Mouse (Mus musculus) MEL (cell line): ENCODE measurements around the gene 4932438A13Rik. TPM values are rescaled to one million over a fixed set of nuclear protein-coding genes. Genes with fewer than 3 reads are reported as not detected.

Experiments used
- DNase-seq: peaks from one replicate; pipeline ENCODE4 v3.0.0; 2011; ENCODE audit warnings: low read depth, low spot score
- H3K27ac ChIP-seq: 2 replicates; pipeline ENCODE4 v1.5.1; 2012; ENCODE audit warnings: low read depth, mild to moderate bottlenecking, control low read depth, low read length, moderate library complexity; ENCODE audit not compliant: control insufficient read depth
- H3K27me3 ChIP-seq, 2 experiments: fragments of 150-350 bp in 1 of 2; sonication (generic) in 1 of 2; 2 replicates each; pipeline ENCODE4 v1.6.1; 2012; ENCODE audit warnings: low read length in 2 of 2, mild to moderate bottlenecking in 2 of 2, improper control_type of control experiment in 1 of 2, moderate library complexity in 1 of 2; ENCODE audit not compliant: insufficient read depth in 2 of 2, control insufficient read depth in 1 of 2
- H3K36me3 ChIP-seq, 2 experiments: 2 replicates each; pipeline ENCODE4 v1.6.1; 2012 to 2014; ENCODE audit warnings: low read length in 2 of 2, improper control_type of control experiment in 1 of 2, inconsistent platforms in 1 of 2, mild to moderate bottlenecking in 1 of 2; ENCODE audit not compliant: insufficient read depth in 2 of 2, control insufficient read depth in 1 of 2
- H3K4me1 ChIP-seq, 2 experiments: fragments of 150-350 bp in 1 of 2; sonication (generic) in 1 of 2; 2 replicates each; pipeline ENCODE4 v1.6.1; 2012; ENCODE audit warnings: low read length in 2 of 2, improper control_type of control experiment in 1 of 2, mild to moderate bottlenecking in 1 of 2; ENCODE audit not compliant: insufficient read depth in 2 of 2, control insufficient read depth in 1 of 2
- H3K4me3 ChIP-seq, 2 experiments: fragments of 150-350 bp in 1 of 2; sonication (generic) in 1 of 2; 2 replicates each; pipeline ENCODE4 v1.5.1; 2012; ENCODE audit warnings: low read depth in 2 of 2, low read length in 2 of 2, mild to moderate bottlenecking in 2 of 2, moderate library complexity in 2 of 2, control low read depth in 1 of 2, improper control_type of control experiment in 1 of 2; ENCODE audit not compliant: control insufficient read depth in 1 of 2, insufficient read depth in 1 of 2
- H3K79me2 ChIP-seq: 2 replicates; pipeline ENCODE4 v1.6.1; 2012; ENCODE audit warnings: mild to moderate bottlenecking, low read length, moderate library complexity; ENCODE audit not compliant: control insufficient read depth, poor library complexity, insufficient read depth
- H3K9ac ChIP-seq: 2 replicates; pipeline ENCODE4 v1.6.1; 2012; ENCODE audit warnings: low read depth, mild to moderate bottlenecking, control low read depth, low read length, moderate library complexity; ENCODE audit not compliant: control insufficient read depth, poor library complexity, severe bottlenecking
- H3K9me3 ChIP-seq: fragments of 150-350 bp; sonication (generic); replicated peaks from 2 replicates; pipeline ENCODE4 v1.6.1; 2012; ENCODE audit warnings: mild to moderate bottlenecking, low read length, improper control_type of control experiment, moderate library complexity; ENCODE audit not compliant: insufficient read depth
- CHD1 ChIP-seq: IDR thresholded peaks from 2 replicates; pipeline ENCODE4 v1.6.1; 2012; ENCODE audit warnings: low read depth, mild to moderate bottlenecking, inconsistent platforms, low read length, improper control_type of control experiment
- E2F4 ChIP-seq: IDR thresholded peaks from 2 replicates; pipeline ENCODE4 v1.6.1; 2011; ENCODE audit warnings: low read depth, low read length, improper control_type of control experiment, borderline replicate concordance
- ELF1 ChIP-seq: IDR thresholded peaks from 2 replicates; pipeline ENCODE4 v1.6.1; 2014; ENCODE audit warnings: low read depth, mild to moderate bottlenecking, inconsistent platforms, low read length, improper control_type of control experiment, moderate library complexity
- EP300 ChIP-seq, 2 experiments: IDR thresholded peaks; 2 replicates each; pipeline ENCODE4 v1.6.1; 2011; ENCODE audit warnings: improper control_type of control experiment in 2 of 2, low read length in 2 of 2, low read depth in 1 of 2, mild to moderate bottlenecking in 1 of 2
- GABPA ChIP-seq: IDR thresholded peaks from 2 replicates; pipeline ENCODE4 v1.6.1; 2012; ENCODE audit warnings: low read depth, mild to moderate bottlenecking, inconsistent platforms, low read length, improper control_type of control experiment, moderate library complexity
- HCFC1 ChIP-seq: IDR thresholded peaks from 2 replicates; pipeline ENCODE4 v1.6.1; 2012; ENCODE audit warnings: low read depth, mild to moderate bottlenecking, inconsistent platforms, low read length, improper control_type of control experiment, moderate library complexity
- JUND ChIP-seq: IDR thresholded peaks from 2 replicates; pipeline ENCODE4 v1.6.1; 2011; ENCODE audit warnings: low read depth, mild to moderate bottlenecking, improper control_type of control experiment, low read length
- KAT2A ChIP-seq: conservative IDR thresholded peaks from 2 replicates; pipeline ENCODE4 v1.6.1; 2012; ENCODE audit warnings: low read depth, low read length, improper control_type of control experiment, inconsistent platforms
- MAFK ChIP-seq: IDR thresholded peaks from 2 replicates; pipeline ENCODE4 v1.6.1; 2011; ENCODE audit warnings: low read depth, mild to moderate bottlenecking, low read length, improper control_type of control experiment, borderline replicate concordance
- MAX ChIP-seq: IDR thresholded peaks from 2 replicates; pipeline ENCODE4 v1.6.1; 2011; ENCODE audit warnings: low read length, improper control_type of control experiment
- MAZ ChIP-seq: IDR thresholded peaks from 2 replicates; pipeline ENCODE4 v1.6.1; 2012; ENCODE audit warnings: low read depth, mild to moderate bottlenecking, inconsistent platforms, low read length, improper control_type of control experiment
- MEF2A ChIP-seq: IDR thresholded peaks from 2 replicates; pipeline ENCODE4 v1.6.1; 2014; ENCODE audit warnings: low read depth, mild to moderate bottlenecking, inconsistent platforms, low read length, improper control_type of control experiment; ENCODE audit not compliant: poor library complexity, insufficient replicate concordance, severe bottlenecking; ENCODE audit errors: extremely low read depth
- MXI1 ChIP-seq: IDR thresholded peaks from 2 replicates; pipeline ENCODE4 v1.6.1; 2011; ENCODE audit warnings: mild to moderate bottlenecking, low read depth, low read length, improper control_type of control experiment
- MYB ChIP-seq: IDR thresholded peaks from 2 replicates; pipeline ENCODE4 v1.6.1; 2011; ENCODE audit warnings: mild to moderate bottlenecking, low read depth, low read length, improper control_type of control experiment
- MYC ChIP-seq: IDR thresholded peaks from 2 replicates; pipeline ENCODE4 v1.6.1; 2011; ENCODE audit warnings: low read depth, mild to moderate bottlenecking, low read length, improper control_type of control experiment, moderate library complexity
- NRF1 ChIP-seq: IDR thresholded peaks from 2 replicates; pipeline ENCODE4 v1.6.1; 2014; ENCODE audit warnings: low read depth, mild to moderate bottlenecking, inconsistent platforms, low read length, improper control_type of control experiment, moderate library complexity; ENCODE audit not compliant: poor library complexity, insufficient read depth, severe bottlenecking
- POLR2A ChIP-seq, 2 experiments: IDR thresholded peaks; 2 replicates each; pipeline ENCODE4 v1.6.1; 2011 to 2012; ENCODE audit warnings: low read length in 2 of 2, mild to moderate bottlenecking in 2 of 2, control low read depth in 1 of 2, improper control_type of control experiment in 1 of 2, low read depth in 1 of 2, moderate library complexity in 1 of 2; ENCODE audit not compliant: control insufficient read depth in 1 of 2, insufficient read depth in 1 of 2, poor library complexity in 1 of 2
- RCOR1 ChIP-seq: IDR thresholded peaks from 2 replicates; pipeline ENCODE4 v1.6.1; 2012; ENCODE audit warnings: low read depth, mild to moderate bottlenecking, inconsistent platforms, low read length, improper control_type of control experiment
- SIN3A ChIP-seq: IDR thresholded peaks from 2 replicates; pipeline ENCODE4 v1.6.1; 2012; ENCODE audit warnings: low read length, improper control_type of control experiment, inconsistent platforms
- TBP ChIP-seq: IDR thresholded peaks from 2 replicates; pipeline ENCODE4 v1.8.0; 2011; ENCODE audit warnings: low read depth, low read length, improper control_type of control experiment
- TCF12 ChIP-seq: IDR thresholded peaks from 2 replicates; pipeline ENCODE4 v1.6.1; 2014; ENCODE audit warnings: low read depth, mild to moderate bottlenecking, inconsistent platforms, low read length, improper control_type of control experiment, moderate library complexity
- UBTF ChIP-seq: IDR thresholded peaks from 2 replicates; pipeline ENCODE4 v1.6.1; 2012; ENCODE audit warnings: low read depth, mild to moderate bottlenecking, inconsistent platforms, low read length, improper control_type of control experiment, moderate library complexity, borderline replicate concordance; ENCODE audit not compliant: insufficient read depth
- USF1 ChIP-seq: IDR thresholded peaks from 2 replicates; pipeline ENCODE4 v1.6.1; 2014; ENCODE audit warnings: low read depth, mild to moderate bottlenecking, inconsistent platforms, low read length, improper control_type of control experiment, moderate library complexity
- USF2 ChIP-seq, 2 experiments: IDR thresholded peaks; 2 replicates each; pipeline ENCODE4 v1.6.1; 2011 to 2012; ENCODE audit warnings: improper control_type of control experiment in 2 of 2, low read length in 2 of 2, borderline replicate concordance in 1 of 2, inconsistent platforms in 1 of 2, low read depth in 1 of 2, mild to moderate bottlenecking in 1 of 2; ENCODE audit not compliant: insufficient read depth in 1 of 2
- ZC3H11A ChIP-seq: IDR thresholded peaks from 2 replicates; pipeline ENCODE4 v1.6.1; 2012; ENCODE audit warnings: low read depth, mild to moderate bottlenecking, inconsistent platforms, low read length, improper control_type of control experiment
- ZKSCAN1 ChIP-seq: IDR thresholded peaks from 2 replicates; pipeline ENCODE4 v1.6.1; 2012; ENCODE audit warnings: low read depth, mild to moderate bottlenecking, inconsistent platforms, low read length, improper control_type of control experiment, moderate library complexity
- polyA plus RNA-seq, 2 experiments: library from polyadenylated mRNA; stranded (reverse) in 1 of 2; unstranded in 1 of 2; fragments of >175 nt in 1 of 2; fragments of >200 nt in 1 of 2; gene quantifications; 2 replicates each; pipeline versions ENCODE4 v1.2.1 to v1.2.4; 2012; ENCODE audit warnings: low replicate concordance in 2 of 2, low read depth in 1 of 2; ENCODE audit not compliant: insufficient read length in 2 of 2, insufficient read depth in 1 of 2, missing spikeins in 1 of 2
- total RNA-seq: library from RNA; depleted of rRNA; stranded (reverse); fragments of 300-350 nt; gene quantifications from 2 replicates; pipeline ENCODE4 v1.2.3, GENCODE M21; 2012

The 4932438A13Rik gene
- total and polyA plus RNA-seq, 3 experiments: 11.7 to 102 (median 14.3) TPM

- Histone ChIP-seq H3K4me1 (no peaks in the 10 kb centered on the region), H3K27ac (no peak overlapping the region), H3K9me3 (no peaks in the 10 kb centered on the region), H3K79me2 (no peaks in the 10 kb centered on the region), H3K36me3 (peaks cover 0 to 2% of the 10 kb centered on the region in 2 experiments; a peak in 1 of 4 replicates), H3K27me3 (no peaks in the 10 kb centered on the region), H3K9ac (no peak overlapping the region), H3K4me3 (no peak overlapping the region)
- no peak for DNase-seq
- TF ChIP-seq MAX (no peak), USF2 (IDR thresholded peaks at IDR 0.05; ENCODE audit: borderline replicate concordance in 1 of 2, insufficient read depth in 1 of 2, low read depth in 1 of 2, low read length in 2 of 2) (no peak), UBTF (no peak), MYC (no peak), NRF1 (no peak), MAZ (no peak)
Measured at GRCm38 (mm10) chr3:37039811-37040210, 176.9 kb downstream of the 4932438A13Rik start.

- H3K9ac ChIP-seq: no peak overlapping the region
- no peaks in the 10 kb centered on the region for H3K79me2 ChIP-seq
- no peak overlapping the region for H3K4me3 ChIP-seq
- H3K27ac ChIP-seq: no peak overlapping the region
- TF ChIP-seq E2F4 (no peak), JUND (no peak), ZKSCAN1 (no peak), GABPA (no peak), SIN3A (no peak), MEF2A (no peak), EP300 (IDR thresholded peaks at IDR 0.05; ENCODE audit: low read depth in 1 of 2, low read length in 2 of 2) (no peak), MAFK (no peak)
- no peaks in the 10 kb centered on the region for H3K4me1 ChIP-seq
- no peak for DNase-seq
- no peaks in the 10 kb centered on the region for H3K9me3 ChIP-seq
- no peaks in the 10 kb centered on the region for H3K36me3 ChIP-seq
- no peaks in the 10 kb centered on the region for H3K27me3 ChIP-seq
Measured at GRCm38 (mm10) chr3:37051491-37051890, 188.6 kb downstream of the 4932438A13Rik start.

GRCm38 (mm10) chr3:37063406-37063805, 200.5 kb downstream of the 4932438A13Rik start, which contains the start of gene Adad1:
TSS of gene Adad1 (plus strand) at chr3:37063527.
- no peak for TF ChIP-seq ELF1
- TF ChIP-seq MAFK: no peak
- TF ChIP-seq RCOR1: no peak
- TF ChIP-seq MXI1: no peak
- TF ChIP-seq TCF12: no peak
- TF ChIP-seq MYC: no peak
- no peak for TF ChIP-seq ZC3H11A
- no peak for TF ChIP-seq TBP
- TF ChIP-seq JUND: no peak
- no peak for TF ChIP-seq USF1
- no peak for TF ChIP-seq POLR2A (IDR thresholded peaks at IDR 0.05; ENCODE audit: control insufficient read depth in 1 of 2, insufficient read depth in 1 of 2, low read depth in 1 of 2, low read length in 2 of 2, poor library complexity in 1 of 2)
- TF ChIP-seq CHD1: no peak
- TF ChIP-seq MAX: no peak
- TF ChIP-seq KAT2A: no peak
- TF ChIP-seq HCFC1: no peak
- TF ChIP-seq MYB: no peak
- DNase-seq: no peak
- Histone ChIP-seq H3K79me2 (no peaks in the 10 kb centered on the region), H3K36me3 (no peaks in the 10 kb centered on the region), H3K4me1 (no peaks in the 10 kb centered on the region), H3K9me3 (no peaks in the 10 kb centered on the region), H3K4me3 (no peak within 1 kb of the TSS), H3K9ac (no peak within 1 kb of the TSS), H3K27ac (no peak within 1 kb of the TSS), H3K27me3 (peaks cover 0 to 6% of the 10 kb centered on the region in 2 experiments; a peak in 2 of 4 replicates)
